Mouse (Mus musculus): ENCODE data around the gene Rabl6. TPM values are rescaled to one million over a fixed set of nuclear protein-coding genes. Genes with fewer than 3 reads are reported as not detected.

Gene Rabl6
- polyA plus RNA-seq, 1 experiment: 58.2 TPM

DNA sequence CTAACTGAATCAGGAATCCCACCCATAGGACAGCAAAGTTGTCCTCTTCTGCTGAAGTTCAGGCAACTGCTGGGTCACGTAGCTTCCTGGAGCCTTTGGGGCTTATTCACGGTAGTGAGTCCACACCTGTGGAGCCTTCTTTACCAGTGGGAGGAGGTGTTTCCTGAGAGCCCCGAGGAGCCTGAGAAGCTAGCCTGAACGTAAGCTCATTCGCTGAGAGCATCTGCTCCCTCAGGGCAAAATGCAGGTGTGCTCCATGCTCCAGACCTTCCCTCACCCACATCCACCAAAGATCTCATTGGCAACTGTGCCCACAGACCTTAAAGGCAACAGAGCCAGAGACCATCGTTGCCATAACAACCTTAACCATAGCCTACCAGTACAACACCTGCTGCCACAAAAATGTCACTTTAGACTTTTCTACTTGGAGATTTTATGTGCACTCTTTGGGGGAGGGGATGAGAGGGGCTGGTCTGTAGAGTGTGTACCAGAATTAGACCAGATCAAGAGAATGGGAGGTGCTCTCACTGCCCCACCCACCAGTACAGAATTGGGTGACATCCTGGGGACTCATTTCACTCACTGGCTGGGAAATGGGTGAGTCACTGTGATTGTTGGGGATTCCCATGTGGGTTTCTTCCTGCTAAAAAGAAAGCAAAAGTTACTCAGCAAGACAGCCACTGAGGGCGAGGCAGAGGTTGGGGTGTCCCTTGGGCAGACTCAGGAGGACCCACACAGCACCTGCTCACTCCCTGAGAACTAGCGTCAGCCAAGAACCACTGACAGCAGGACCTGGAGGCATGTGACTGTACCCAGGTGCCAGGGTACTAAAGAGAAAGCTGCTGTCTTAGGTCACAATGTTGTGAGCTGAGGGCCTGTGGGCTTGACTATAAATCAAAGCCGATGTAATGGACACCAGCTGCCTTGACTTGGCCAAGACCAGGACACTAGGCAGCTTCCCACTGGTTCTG, 59.0 kb downstream of the Rabl6 start:
- Histone ChIP-seq H3K4me3 (replicated peaks) (peak overlapping the region; percentile 86), H3K27me3 (replicated peaks) (no peaks in the 10 kb centered on the region), H3K9me3 (no peaks in the 10 kb centered on the region), H3K4me1 (peaks cover 69% of the 10 kb centered on the region), H3K36me3 (replicated peaks; ENCODE audit: low read length) (peaks cover 10% of the 10 kb centered on the region)
- no peak for TF ChIP-seq FLI1 (IDR thresholded peaks at IDR 0.05; ENCODE audit: low read length)
- TF ChIP-seq GATA1 (IDR thresholded peaks at IDR 0.05; ENCODE audit: borderline replicate concordance, low read length): no peak

DNA sequence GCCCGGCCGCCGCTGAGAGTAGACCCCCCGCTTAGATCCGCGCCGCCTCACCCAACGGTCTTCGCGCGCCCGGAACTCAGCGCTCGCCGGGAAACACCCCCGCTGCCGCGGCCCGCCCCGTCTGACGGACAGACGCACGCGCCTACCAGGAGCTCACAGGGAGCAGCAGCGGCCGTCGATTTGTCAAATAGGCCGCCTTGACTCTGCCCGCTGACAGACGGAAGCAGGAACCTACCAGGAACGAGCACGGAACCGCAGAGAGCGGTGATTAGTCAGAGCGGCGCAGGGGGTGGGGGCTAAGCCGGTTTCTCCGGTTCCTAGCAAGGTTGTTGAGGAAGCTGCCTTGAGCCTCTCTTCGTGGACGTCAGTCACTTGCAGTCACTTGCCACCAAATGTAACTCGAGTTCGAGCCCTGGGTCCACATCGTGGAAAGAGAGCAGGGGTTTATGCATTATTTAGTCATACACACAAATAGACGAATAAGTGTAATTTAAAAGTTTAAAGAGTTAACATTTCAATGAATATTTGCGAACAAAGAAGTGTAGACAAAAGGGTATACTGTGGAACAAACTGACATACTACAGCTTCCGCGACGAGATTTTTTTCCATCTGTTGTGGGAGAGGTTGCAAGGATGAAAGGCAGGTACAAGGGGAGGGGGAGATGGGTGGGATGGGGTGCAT, 61.4 kb downstream of the Rabl6 start, which contains the start of gene Traf2:
TSS of gene Traf2 (minus strand) at position 130 of the 681 bp plus-strand sequence.
- Histone ChIP-seq H3K27me3 (replicated peaks) (no peaks in the 10 kb centered on the region), H3K4me1 (peaks cover 72% of the 10 kb centered on the region), H3K9me3 (no peaks in the 10 kb centered on the region), H3K36me3 (replicated peaks; ENCODE audit: low read length) (peaks cover 27% of the 10 kb centered on the region), H3K4me3 (replicated peaks) (peak within 1 kb of the TSS; percentile 98)
- TF ChIP-seq GATA1 (IDR thresholded peaks at IDR 0.05; ENCODE audit: borderline replicate concordance, low read length) (no peak), FLI1 (IDR thresholded peaks at IDR 0.05; ENCODE audit: low read length) (no peak)

DNA sequence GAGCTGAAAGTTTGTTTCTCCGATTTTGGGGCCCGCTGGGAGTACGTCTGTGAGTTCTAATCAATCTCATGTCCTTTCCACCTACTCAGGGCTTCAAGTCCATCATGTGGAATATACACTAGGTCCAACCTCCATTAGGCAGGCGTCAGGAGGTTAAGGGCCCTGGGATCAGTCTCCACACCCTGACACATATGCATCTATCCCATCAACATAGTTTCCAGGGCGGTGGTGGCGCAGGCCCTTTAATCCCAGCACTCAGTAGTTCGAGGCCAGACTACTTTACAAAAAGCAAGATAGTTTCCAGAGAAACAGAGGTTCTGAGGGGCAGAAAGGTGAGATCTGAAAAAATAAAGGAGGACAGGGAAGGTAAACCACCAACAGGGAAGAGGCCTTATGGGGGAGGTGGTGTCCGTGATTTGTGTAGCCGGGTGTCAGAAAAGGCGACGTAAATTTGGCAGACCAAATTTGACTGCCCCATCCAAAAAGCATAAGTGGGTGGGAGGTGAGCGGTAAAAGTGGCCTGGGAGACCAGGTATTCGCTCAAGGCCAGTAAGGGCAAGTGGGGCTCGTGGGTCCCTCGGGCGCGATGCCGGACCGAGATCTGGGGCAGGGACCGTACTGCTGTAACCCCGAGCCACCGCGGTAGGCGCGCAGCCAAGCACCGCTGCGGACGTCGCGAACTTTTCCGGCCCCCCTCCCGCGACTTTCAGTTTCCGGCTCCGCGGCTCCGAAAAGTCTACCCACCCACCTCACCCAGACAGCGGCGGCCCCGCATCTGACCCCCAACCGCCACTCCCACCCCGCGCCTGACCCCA, 62.1 kb downstream of the Rabl6 start:
- Histone ChIP-seq H3K36me3 (replicated peaks; ENCODE audit: low read length) (peaks cover 31% of the 10 kb centered on the region), H3K27me3 (replicated peaks) (no peaks in the 10 kb centered on the region), H3K4me1 (peaks cover 76% of the 10 kb centered on the region), H3K9me3 (no peaks in the 10 kb centered on the region), H3K4me3 (replicated peaks) (peak overlapping the region; percentile 98)
- TF ChIP-seq FLI1 (IDR thresholded peaks at IDR 0.05; ENCODE audit: low read length) (no peak), GATA1 (IDR thresholded peaks at IDR 0.05; ENCODE audit: borderline replicate concordance, low read length) (no peak)

DNA sequence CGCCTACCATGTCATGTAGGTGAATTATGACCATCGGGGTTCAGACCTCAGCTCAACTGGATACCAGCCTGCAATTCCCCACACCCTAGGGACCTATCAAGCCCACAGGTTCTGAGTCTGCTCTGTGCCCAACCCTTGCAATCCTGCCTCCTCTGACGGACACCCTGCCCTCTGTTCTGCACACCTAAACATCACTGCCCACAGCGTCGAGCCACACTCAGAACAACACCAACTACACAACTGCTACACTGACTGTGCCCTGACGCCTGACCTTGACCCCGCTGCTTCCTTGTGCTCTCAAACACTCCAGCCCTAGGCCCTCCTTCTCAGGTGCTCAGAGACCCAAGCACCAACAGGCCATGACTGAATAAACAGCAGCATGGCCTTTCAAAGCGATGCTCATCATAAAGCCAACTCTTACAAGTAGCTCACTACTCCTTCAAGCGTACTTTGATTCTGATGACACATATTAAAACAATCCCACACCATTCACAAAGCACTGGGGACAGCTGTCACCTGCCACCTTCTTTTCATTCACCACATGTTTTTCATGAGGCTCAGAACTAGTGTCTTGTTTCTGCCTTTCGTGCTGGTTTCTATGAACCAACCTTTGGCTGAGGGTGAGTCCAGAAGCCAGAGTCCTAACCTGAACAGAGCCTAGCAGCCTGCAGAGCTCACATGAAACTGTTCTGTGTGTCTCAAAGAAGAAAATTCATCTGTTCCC, 66.5 kb downstream of the Rabl6 start:
- H3K27me3 ChIP-seq (replicated peaks): no peaks in the 10 kb centered on the region
- no peak for TF ChIP-seq FLI1 (IDR thresholded peaks at IDR 0.05; ENCODE audit: low read length)
- peaks cover 68% of the 10 kb centered on the region for H3K36me3 ChIP-seq (replicated peaks; ENCODE audit: low read length)
- H3K4me3 ChIP-seq (replicated peaks): peak overlapping the region; percentile 42
- H3K4me1 ChIP-seq: peaks cover 52% of the 10 kb centered on the region
- no peaks in the 10 kb centered on the region for H3K9me3 ChIP-seq

DNA sequence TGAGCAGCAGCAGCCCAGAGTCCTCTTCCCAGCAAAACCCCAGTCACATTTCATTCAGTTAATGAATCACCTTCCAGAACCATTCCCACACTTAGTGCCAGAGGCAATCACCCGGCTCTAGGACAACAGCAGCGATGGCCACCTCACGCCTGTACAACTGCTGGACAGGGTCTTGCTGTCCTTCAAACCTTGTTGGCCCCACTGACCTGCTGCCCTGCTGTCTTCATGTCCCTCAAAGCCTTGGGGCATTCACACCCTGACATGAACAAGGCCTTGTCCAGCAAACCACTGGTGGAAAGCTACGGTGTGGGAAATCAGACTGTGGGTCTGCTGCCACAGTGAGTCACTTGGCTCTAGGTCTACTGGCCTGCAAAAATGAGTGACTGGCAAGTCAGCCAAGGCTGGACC, 67.8 kb downstream of the Rabl6 start:
- Histone ChIP-seq H3K4me1 (peaks cover 43% of the 10 kb centered on the region), H3K9me3 (no peaks in the 10 kb centered on the region), H3K4me3 (replicated peaks) (no peak overlapping the region), H3K27me3 (replicated peaks) (no peaks in the 10 kb centered on the region), H3K36me3 (replicated peaks; ENCODE audit: low read length) (peaks cover 81% of the 10 kb centered on the region)
- TF ChIP-seq FLI1 (IDR thresholded peaks at IDR 0.05; ENCODE audit: low read length): no peak
- no peak for TF ChIP-seq GATA1 (IDR thresholded peaks at IDR 0.05; ENCODE audit: borderline replicate concordance, low read length)

DNA sequence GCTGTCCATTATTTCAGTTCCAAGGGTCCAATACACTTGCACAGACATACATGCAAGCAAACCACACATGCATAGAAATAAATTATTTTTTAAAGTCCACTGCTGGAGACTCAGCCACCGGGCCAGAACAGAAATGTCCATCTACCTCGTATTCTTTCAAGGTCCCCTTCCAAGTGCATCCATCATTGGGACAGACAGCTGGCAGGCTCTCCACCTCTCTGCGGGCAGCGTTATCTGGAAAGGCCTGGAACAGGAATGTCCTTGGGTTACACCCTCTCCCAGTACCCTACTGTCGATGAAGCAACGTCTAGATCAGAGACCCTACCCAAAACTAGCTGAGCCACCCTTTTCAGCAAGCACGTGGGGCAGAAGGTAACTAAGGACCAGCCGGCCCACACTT, 71.8 kb downstream of the Rabl6 start:
- Histone ChIP-seq H3K4me1 (peaks cover 25% of the 10 kb centered on the region), H3K4me3 (replicated peaks) (no peak overlapping the region), H3K27me3 (replicated peaks) (no peaks in the 10 kb centered on the region)

DNA sequence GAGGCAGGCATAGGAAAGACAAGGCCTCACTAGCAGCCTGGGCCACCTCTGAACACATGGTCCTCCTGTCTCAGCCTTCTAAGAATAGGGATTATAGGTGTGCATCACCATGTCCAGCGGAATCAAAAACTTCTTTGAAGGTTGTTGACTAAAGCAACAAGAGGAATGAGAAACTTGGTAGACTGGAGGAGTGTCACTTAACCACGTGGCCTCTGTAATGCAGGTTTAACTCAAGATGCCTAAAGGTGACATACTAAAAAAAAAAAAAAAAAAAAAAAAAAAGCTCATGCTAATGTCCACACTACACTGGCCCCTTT, 73.5 kb downstream of the Rabl6 start:
- Histone ChIP-seq H3K36me3 (replicated peaks; ENCODE audit: low read length) (peaks cover 93% of the 10 kb centered on the region), H3K4me1 (peaks cover 15% of the 10 kb centered on the region), H3K4me3 (replicated peaks) (no peak overlapping the region), H3K9me3 (no peaks in the 10 kb centered on the region), H3K27me3 (replicated peaks) (no peaks in the 10 kb centered on the region)
- TF ChIP-seq GATA1 (IDR thresholded peaks at IDR 0.05; ENCODE audit: borderline replicate concordance, low read length): no peak
- TF ChIP-seq FLI1 (IDR thresholded peaks at IDR 0.05; ENCODE audit: low read length): no peak

More for the DNA sequence above, 71.8 kb downstream of the Rabl6 start:
- TF ChIP-seq GATA1 (IDR thresholded peaks at IDR 0.05; ENCODE audit: borderline replicate concordance, low read length): no peak
- no peak for TF ChIP-seq FLI1 (IDR thresholded peaks at IDR 0.05; ENCODE audit: low read length)
- Histone ChIP-seq H3K9me3 (no peaks in the 10 kb centered on the region), H3K36me3 (replicated peaks; ENCODE audit: low read length) (peaks cover 87% of the 10 kb centered on the region)

DNA sequence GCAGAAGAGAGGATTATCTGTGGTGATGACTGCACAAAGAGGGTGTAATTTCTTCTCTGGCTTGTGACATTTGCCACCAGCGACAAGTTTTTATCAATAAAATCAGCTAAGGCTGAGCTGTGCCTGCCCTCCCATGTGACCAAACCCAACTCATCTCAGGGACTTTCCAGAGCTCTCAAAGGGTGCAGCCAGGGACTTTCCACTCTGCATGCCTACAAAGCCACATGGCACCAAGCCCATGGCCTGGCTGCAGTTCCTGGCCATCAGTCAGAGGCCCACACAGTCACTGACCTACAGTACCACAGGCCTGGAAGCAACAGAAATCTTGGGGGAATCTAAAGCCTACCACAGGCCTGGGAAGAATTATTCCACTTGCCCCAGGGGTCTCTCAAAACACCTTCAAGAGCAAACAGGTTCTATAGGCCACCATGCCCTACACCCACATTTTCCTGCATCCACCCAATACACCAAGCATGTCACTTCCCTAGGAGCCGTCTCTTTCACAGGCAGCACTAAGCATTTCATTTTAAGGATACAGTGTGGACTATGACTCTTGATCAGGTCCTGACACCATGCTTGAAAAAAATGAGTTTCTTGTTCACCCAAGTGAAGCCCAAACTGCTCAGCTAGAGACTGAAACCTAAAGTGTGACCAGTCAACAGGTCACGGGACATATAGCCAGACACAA, 74.0 kb downstream of the Rabl6 start:
- TF ChIP-seq FLI1 (IDR thresholded peaks at IDR 0.05; ENCODE audit: low read length): no peak
- TF ChIP-seq GATA1 (IDR thresholded peaks at IDR 0.05; ENCODE audit: borderline replicate concordance, low read length): no peak
- Histone ChIP-seq H3K27me3 (replicated peaks) (no peaks in the 10 kb centered on the region), H3K9me3 (no peaks in the 10 kb centered on the region), H3K36me3 (replicated peaks; ENCODE audit: low read length) (peaks cover 93% of the 10 kb centered on the region), H3K4me1 (peaks cover 10% of the 10 kb centered on the region), H3K4me3 (replicated peaks) (no peak overlapping the region)

Data from megakaryocyte, embryonic 14.5 days (primary cell).